Mouse (Mus musculus) gastrocnemius, postnatal 36 days (tissue): ENCODE results near the gene Stox2. TPM values are rescaled to one million over a fixed set of nuclear protein-coding genes. Genes with fewer than 3 reads are reported as not detected.
A peak's percentile ranks its signal among the peaks of the same experiment; 100 is the strongest.

Source experiments
- DNase-seq, 2 experiments: peaks; one replicate each; pipeline ENCODE4 v3.0.0; 2022
- intact Hi-C: fragments of 180-260 bp; cut with DNase I; formaldehyde crosslinking; loops from one replicate; pipeline ENCODE4 v1.15.1; 2025
- total RNA-seq, 2 experiments: library from RNA; stranded (reverse); gene quantifications; 2 replicates each; pipeline ENCODE4 v1.2.3; 2021

Stox2 gene
- total RNA-seq, 2 experiments from 2014 or later: 6.2 to 6.3 TPM

GRCm38 (mm10) chr8:47208246-47208645, 237.9 kb downstream of the Stox2 start:
- intact Hi-C loops: loop anchor here (10.0 kb wide), 1 partner anchor 193 kb away; no protein-coding TSS in a partner anchor

GRCm38 (mm10) chr8:47206640-47207237, 239.4 kb downstream of the Stox2 start:
- intact Hi-C loops: loop anchor here (10.0 kb wide), 1 partner anchor 192 kb away; no protein-coding TSS in a partner anchor
- DNase-seq: no peak

More at GRCm38 (mm10) chr8:47208246-47208645, 237.9 kb downstream of the Stox2 start:
- DNase-seq: no peak

- DNase-seq: no peak
- intact Hi-C loops: loop anchor here (10.0 kb wide), 1 partner anchor 191 kb away; no protein-coding TSS in a partner anchor
Observed at GRCm38 (mm10) chr8:47205472-47205871, 240.7 kb downstream of the Stox2 start.

- intact Hi-C loops: loop anchor here (10.0 kb wide), 1 partner anchor 168 kb away; no protein-coding TSS in a partner anchor
- no peak for DNase-seq
Observed at GRCm38 (mm10) chr8:47196391-47196790, 249.8 kb downstream of the Stox2 start.

GRCm38 (mm10) chr8:47193321-47193996, 252.7 kb downstream of the Stox2 start:
- intact Hi-C loops: loop anchor here (10.0 kb wide), 1 partner anchor 171 kb away; no protein-coding TSS in a partner anchor
- no peak for DNase-seq

- DNase-seq: peak; percentile 45 to 53
- intact Hi-C loops: loop anchor here (10.0 kb wide), 1 partner anchor 173 kb away; no protein-coding TSS in a partner anchor
Observed at GRCm38 (mm10) chr8:47191444-47192365, 254.5 kb downstream of the Stox2 start.

- intact Hi-C loops: no loop called here
- DNase-seq: no peak
Observed at GRCm38 (mm10) chr8:47185396-47185795, 260.8 kb downstream of the Stox2 start.

- no peak for DNase-seq
- intact Hi-C loops: no loop called here
Observed at GRCm38 (mm10) chr8:47182771-47183558, 263.2 kb downstream of the Stox2 start.

- no peak for DNase-seq
- intact Hi-C loops: no loop called here
Observed at GRCm38 (mm10) chr8:47182292-47182691, 263.9 kb downstream of the Stox2 start.

- intact Hi-C loops: no loop called here
- no peak for DNase-seq
Observed at GRCm38 (mm10) chr8:47181032-47181698, 265.0 kb downstream of the Stox2 start.

- no peak for DNase-seq
- intact Hi-C loops: no loop called here
Observed at GRCm38 (mm10) chr8:47180181-47180580, 266.0 kb downstream of the Stox2 start.

GRCm38 (mm10) chr8:47178785-47179184, 267.4 kb downstream of the Stox2 start:
- intact Hi-C loops: no loop called here
- DNase-seq: no peak

- intact Hi-C loops: no loop called here
- no peak for DNase-seq
Observed at GRCm38 (mm10) chr8:47173823-47174222, 272.3 kb downstream of the Stox2 start.

GRCm38 (mm10) chr8:47172848-47173247, 273.3 kb downstream of the Stox2 start:
- DNase-seq: no peak
- intact Hi-C loops: no loop called here

GRCm38 (mm10) chr8:47160688-47161087, 285.5 kb downstream of the Stox2 start:
- intact Hi-C loops: no loop called here
- no peak for DNase-seq

GRCm38 (mm10) chr8:47154521-47154920, 291.6 kb downstream of the Stox2 start:
- no peak for DNase-seq
- intact Hi-C loops: no loop called here

GRCm38 (mm10) chr8:47145258-47145657, 300.9 kb downstream of the Stox2 start:
- DNase-seq: no peak
- intact Hi-C loops: no loop called here

GRCm38 (mm10) chr8:47136047-47136446, 310.1 kb downstream of the Stox2 start:
- no peak for DNase-seq
- intact Hi-C loops: no loop called here

- DNase-seq: no peak
- intact Hi-C loops: no loop called here
Observed at GRCm38 (mm10) chr8:47135586-47135985, 310.6 kb downstream of the Stox2 start.
